Mouse (Mus musculus) kidney, postnatal 10 days (tissue): ENCODE data around the gene Pdzrn4.
"Not testable (repeated sequence)": the region's sequence is repeated elsewhere in the genome, so short reads cannot be mapped to it uniquely, and the experiment has no call there.

Source experiments
- DNase-seq: peaks from one replicate; pipeline ENCODE4 v3.0.0; 2021; ENCODE audit warnings: mixed read lengths

The Pdzrn4 gene

GRCm38 (mm10) chr15:92396770-92397608 lies at the start of gene Pdzrn4:
TSS of gene Pdzrn4 (plus strand) at chr15:92396881.
- DNase-seq: peak; percentile 32

- no peak for DNase-seq
Observed at GRCm38 (mm10) chr15:92347426-92347825, 49.3 kb upstream of the Pdzrn4 start.

- DNase-seq: no peak
Observed at GRCm38 (mm10) chr15:92347902-92348301, 48.8 kb upstream of the Pdzrn4 start.

DNA sequence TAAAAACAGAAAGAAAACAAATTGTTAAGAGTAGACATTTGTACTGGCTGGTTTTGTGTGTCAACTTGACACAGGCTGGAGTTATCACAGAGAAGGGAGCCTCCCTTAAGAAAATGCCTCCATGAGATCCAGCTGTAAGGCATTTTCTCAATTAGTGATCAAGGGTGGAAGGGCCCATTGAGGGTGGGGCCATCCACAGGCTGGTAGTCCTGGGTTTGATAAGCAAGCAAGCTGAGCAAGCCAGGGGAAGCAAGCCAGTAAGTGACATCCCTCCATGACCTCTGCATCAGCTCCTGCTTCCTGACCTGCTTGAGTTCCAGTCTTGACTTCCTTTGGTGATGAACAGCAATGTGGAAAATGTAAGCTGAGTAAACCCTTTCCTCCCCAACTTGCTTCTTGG lies 48.2 kb upstream of the Pdzrn4 start:
- DNase-seq: not testable (repeated sequence)

DNA sequence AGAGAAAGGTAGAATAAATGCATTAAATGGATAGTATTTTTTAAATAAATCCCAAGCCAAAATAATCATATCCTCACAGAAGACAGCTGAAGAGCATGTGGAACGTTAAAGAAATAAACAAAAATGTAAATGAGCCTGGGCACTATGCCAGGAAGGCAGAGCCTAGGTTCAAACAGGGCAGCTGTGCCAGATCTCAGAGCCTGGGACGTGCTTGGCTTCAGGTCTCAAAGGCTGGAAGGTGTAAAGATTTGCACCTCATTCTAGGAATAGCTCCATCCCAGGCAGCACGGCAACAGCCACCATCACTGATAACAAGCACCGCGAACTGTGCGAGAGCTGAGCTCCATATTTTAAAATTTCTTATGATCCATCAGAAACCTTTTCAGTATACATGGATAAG lies 32.5 kb upstream of the Pdzrn4 start:
- DNase-seq: peak; percentile 7

- DNase-seq: no peak
Observed at GRCm38 (mm10) chr15:92364592-92364991, 32.1 kb upstream of the Pdzrn4 start.

GRCm38 (mm10) chr15:92394811-92395210 lies 1.9 kb upstream of the Pdzrn4 start:
- DNase-seq: no peak

- no peak for DNase-seq
Observed at GRCm38 (mm10) chr15:92398747-92399146, 2.1 kb downstream of the Pdzrn4 start.

DNA sequence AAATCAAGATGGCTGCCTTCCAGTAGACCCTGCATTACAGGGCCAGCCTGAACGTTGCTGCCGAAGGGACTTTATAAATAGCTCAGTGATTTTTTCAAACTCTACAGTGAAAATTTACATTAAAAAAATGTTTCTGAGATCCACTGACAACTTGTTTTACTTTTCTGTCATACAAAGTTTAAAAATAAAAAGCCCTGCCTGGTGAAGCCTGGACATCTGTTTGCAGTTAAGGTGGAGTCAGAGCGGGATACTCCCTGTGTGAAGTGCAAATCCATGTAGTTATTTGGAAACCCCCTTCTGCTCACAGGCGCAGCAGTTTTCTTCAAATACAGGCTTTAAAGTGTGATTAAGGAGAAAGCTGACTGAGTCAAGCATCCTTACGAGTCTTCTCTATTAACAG lies 2.6 kb downstream of the Pdzrn4 start:
- no peak for DNase-seq

- DNase-seq: no peak
Observed at GRCm38 (mm10) chr15:92401554-92401953, 4.9 kb downstream of the Pdzrn4 start.

- no peak for DNase-seq
Observed at GRCm38 (mm10) chr15:92415323-92415722, 18.6 kb downstream of the Pdzrn4 start.

DNA sequence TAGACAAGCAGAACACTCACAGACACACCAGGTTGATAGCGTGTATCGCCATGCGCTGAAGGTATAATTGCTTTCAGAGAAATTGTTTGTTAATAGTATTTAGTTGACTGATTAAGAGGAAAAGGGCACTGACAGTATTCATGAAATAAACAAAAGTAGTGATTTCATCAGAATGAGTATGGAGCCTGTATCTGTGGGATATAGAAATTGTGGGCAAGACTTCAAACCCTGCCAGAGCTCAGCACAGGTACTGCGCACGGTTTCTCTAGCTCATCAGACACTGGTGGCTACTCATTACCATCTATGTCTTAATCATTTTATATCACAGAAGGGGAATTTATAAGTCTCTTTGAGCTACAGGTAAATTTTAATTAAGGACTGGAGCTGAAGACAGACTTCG lies 19.5 kb downstream of the Pdzrn4 start:
- no peak for DNase-seq

DNA sequence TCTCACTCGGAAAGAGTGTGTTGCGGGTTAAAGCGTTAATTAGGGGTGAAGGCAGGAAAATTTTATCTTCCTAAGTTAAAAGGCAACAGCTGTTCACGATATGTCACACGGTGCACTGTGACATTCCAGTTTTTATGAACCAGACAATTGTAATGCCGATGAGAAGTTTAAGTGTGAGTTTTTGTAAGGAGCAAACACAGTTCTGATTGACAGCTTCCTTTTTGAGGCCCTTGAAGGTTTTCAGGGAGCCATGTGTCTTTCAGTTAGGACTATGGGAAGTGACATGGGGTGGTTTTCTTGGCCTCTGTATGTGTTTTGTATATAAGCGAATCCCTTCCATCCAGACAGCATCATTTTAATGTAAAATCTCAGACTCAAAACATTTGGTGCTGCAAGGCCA lies 20.0 kb downstream of the Pdzrn4 start:
- no peak for DNase-seq

DNA sequence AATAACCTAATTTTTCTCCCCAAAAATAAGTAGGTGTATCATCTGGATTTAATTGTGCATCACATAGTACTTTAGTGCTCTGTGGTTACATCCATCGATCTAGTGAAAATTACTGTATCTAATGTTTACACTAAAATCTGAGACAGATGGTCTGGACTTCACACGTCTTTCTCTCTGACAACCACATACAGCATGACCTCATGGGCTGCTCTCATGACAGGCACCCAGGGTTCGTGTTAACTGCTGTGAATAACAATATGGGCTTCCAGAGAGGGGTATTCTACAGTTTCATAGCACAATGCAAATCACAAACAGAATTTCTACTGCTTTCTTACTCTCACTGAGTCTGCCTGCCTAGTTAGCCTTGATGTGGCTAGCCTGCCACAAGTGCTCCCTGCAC lies 20.4 kb downstream of the Pdzrn4 start:
- no peak for DNase-seq

- DNase-seq: no peak
Observed at GRCm38 (mm10) chr15:92434605-92435004, 37.9 kb downstream of the Pdzrn4 start.

GRCm38 (mm10) chr15:92435306-92435705 lies 38.6 kb downstream of the Pdzrn4 start:
- no peak for DNase-seq

DNA sequence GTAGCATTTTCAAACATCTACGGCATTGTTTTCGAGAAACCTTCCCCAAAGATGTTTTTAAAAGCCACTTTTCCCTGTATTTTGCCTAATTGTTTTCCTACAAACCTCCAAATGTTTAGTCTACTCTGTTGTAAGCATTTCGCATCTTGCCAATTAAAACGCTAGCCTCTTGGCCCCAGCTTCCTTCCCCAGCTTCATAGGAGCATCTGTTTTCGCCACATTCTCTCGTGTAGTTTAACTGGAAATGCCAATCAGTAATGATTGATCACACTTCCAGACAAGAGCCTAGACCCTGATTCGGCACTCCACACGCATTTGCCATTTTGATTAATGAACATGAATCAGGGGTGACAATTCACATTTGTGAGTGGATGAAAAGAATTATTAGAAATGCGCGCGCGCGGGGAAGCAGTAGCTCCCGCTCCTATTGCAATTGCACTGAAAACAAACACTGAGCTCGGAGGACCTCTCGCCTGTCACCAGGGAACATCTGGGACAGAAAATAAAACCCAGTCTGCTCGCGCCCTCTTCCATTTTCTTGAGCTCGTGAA lies 45.0 kb downstream of the Pdzrn4 start:
- peak; percentile 7 for DNase-seq

GRCm38 (mm10) chr15:92447708-92448147 lies 51.0 kb downstream of the Pdzrn4 start:
- peak; percentile 66 for DNase-seq

- DNase-seq: no peak
Observed at GRCm38 (mm10) chr15:92449112-92449511, 52.4 kb downstream of the Pdzrn4 start.

GRCm38 (mm10) chr15:92452620-92453019 lies 55.9 kb downstream of the Pdzrn4 start:
- DNase-seq: no peak

DNA sequence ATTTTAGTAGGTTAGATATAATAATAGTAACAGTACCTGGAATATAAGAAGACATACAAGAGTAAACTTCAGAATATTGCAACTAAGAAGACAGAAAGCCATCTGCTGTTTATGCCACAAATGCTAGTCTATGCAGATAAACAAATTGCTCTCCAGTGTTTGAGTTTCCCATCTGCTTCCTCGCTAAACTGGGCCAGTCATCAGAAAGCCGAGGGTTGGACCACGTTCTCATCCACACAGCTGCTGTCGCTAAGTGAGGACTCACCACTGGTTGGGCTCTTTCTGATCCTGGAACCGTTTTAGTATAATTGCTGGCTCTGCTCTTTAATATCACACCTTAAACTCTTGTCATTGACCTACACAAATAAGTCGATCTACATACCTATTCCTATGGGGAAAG lies 85.5 kb downstream of the Pdzrn4 start:
- DNase-seq: no peak

DNA sequence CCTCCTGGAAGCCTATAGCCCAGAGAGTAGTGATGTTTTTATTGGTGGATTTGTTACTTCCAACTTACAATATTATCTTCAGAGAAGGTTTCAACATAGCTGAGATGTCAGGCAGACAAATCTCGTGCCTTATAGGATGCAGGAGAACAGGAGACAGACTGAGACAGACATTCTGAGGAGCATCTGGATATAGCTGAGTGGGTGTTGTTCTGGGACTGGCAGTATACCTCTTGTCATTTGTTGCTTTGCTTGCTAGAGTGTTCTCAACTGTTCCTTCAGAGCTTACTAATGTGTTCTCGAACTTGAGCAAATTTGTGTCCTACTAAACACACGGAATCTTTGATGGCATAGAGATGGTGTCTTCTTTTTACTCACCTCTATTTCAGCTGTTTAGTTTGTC lies 94.7 kb downstream of the Pdzrn4 start:
- DNase-seq: no peak

GRCm38 (mm10) chr15:92495465-92496174 lies 98.9 kb downstream of the Pdzrn4 start:
- DNase-seq: no peak

DNA sequence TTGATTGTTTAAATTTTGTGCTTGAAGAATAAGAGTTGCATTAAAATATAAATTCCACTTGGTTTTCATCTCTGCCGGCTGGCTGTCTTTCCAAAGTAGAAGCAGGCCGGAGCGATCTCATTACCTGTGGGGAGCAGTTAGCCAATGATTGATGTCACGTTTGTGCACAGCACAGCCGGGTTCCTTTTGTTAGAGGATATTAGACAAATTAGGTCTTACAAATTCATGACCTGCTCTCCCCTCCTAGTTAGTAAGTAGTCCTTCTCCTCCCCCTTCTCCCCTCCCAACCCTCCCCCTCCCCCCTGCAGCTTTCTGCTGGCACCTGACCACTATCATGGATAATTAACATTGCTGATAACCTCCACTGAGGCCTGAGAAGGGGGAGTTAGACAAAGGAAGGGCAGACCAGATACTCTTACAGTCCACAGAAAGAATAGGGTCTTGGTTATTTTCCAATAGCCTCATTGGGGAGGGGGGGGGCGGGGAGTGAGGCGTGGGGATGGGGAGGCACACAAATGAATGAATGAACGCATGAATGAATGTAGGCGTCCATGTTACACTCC lies 103.7 kb downstream of the Pdzrn4 start:
- DNase-seq: no peak
